Mouse (Mus musculus) retina, embryonic 14.5 days (tissue): Measurements from ENCODE around the gene Foxp1.
A peak's percentile ranks its signal among the peaks of the same experiment; 100 is the strongest.

ENCODE experiments used
- DNase-seq: peaks from one replicate; pipeline ENCODE4 v3.0.0-alpha.2; 2015; ENCODE audit warnings: low spot score

Gene Foxp1

GRCm38 (mm10) chr6:99328146-99328545 is 194.4 kb downstream of the Foxp1 start:
- DNase-seq: no peak

DNA sequence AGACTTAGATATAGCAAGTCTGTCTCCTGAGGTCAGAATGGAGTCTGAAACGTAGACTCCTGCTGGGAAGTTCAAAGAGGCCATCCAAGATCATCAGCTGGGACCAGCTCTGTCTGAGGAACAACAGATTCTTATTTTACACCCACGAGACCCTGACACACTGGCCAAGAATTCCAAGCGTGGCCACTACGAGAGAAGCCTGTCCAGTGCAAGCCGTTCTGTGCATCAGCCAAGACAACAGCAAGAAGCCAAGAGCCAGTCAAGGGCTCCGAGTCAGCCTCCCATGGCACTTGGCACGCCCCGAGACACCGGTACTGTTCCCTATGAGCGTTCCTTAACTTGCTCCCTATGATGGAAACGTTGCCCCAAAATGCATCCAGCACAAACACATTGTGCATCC is 194.8 kb downstream of the Foxp1 start:
- no peak for DNase-seq

GRCm38 (mm10) chr6:99325881-99326280 is 196.6 kb downstream of the Foxp1 start:
- DNase-seq: no peak

- DNase-seq: no peak
Observed at GRCm38 (mm10) chr6:99325461-99325860, 197.1 kb downstream of the Foxp1 start.

DNA sequence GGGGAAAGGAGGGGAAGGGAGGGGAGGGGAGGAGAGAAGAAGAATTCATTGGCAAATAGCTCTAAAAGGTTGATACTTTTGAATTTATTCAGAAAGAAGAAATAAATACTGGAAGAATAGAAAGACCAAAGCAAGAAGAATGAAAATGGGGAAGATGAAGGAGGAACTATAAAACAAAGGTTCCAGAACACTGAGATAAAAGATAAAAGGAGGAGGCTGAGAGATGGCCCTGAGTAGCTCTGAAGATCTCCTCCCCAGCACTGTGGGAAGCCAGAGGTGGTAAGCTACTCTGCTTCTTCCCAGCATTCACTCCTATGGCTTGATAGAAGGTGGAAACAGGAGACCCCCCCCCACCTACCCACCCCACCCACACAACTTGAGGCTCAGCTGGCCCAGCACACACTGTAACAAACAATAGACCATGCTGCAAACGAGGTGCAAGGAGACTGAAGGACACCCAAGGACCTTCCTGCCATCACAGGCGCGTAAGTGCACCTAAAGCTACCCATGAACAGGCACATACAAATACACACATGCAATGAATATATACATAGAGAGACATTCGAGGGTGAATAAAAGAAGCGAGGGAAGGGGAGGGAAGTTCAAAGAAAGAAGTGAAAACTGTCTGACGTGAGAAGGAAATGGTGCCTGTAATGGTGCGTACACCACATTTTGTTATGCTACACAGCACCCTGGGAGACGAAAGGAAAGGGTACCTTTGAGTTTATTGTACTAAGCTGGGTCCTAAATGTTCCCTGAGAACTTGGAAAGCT is 200.2 kb downstream of the Foxp1 start:
- no peak for DNase-seq

DNA sequence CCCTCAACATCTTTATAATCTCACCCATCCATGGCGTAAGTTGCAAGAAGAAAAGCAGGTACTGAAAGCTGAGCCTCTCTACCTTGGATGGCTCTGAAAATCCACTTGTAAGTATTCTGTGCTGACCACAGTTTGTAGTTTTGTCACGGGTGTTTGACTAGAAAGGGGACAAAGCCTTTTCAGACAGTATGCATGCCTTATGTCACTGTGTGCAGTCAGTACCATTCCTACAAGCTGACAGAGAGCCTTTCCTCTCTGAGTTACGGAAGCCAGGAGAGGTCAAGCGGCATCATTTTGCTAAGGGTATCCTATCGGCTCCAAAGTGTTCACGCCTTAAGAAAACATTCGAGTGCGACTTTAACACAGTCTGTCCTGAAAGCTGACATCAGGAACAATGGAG is 202.1 kb downstream of the Foxp1 start:
- no peak for DNase-seq

- peak; percentile 61 for DNase-seq
Observed at GRCm38 (mm10) chr6:99319415-99320405, 202.8 kb downstream of the Foxp1 start.

GRCm38 (mm10) chr6:99314746-99315145 is 207.8 kb downstream of the Foxp1 start:
- no peak for DNase-seq

DNA sequence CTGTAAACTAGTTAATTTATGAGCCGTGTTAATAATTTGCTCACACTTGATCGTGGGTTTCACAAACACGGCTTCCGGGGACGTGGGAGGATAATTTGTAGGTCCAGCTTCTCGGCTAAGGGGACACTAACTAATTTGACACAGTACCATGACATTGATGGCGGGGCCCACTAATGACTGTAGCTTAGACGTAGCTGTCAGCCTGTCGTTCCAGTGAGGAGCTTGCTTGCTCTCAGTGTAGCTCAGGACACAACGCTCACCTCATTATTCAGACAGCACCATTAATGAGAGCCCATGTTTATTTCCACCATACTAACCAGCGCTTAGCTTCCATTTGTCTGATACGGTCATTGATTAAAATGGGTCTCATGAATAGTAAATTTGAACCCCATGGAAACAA is 212.0 kb downstream of the Foxp1 start:
- peak; percentile 35 for DNase-seq

DNA sequence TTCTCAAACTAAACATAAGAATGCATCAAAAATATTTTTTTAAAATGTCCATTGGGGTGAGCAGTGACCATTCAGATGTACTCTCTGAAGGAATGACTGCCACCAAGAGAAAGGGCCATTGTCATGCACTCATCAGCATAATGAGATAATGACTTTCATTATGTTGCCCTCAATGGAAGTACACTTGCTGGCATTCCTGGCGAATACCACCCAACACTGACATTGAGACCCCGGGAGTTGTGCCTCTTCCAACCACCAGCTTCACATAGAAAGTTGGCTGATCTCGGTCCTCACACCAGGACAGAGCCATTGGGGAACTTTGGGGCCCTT is 212.4 kb downstream of the Foxp1 start:
- DNase-seq: peak; percentile 64

DNA sequence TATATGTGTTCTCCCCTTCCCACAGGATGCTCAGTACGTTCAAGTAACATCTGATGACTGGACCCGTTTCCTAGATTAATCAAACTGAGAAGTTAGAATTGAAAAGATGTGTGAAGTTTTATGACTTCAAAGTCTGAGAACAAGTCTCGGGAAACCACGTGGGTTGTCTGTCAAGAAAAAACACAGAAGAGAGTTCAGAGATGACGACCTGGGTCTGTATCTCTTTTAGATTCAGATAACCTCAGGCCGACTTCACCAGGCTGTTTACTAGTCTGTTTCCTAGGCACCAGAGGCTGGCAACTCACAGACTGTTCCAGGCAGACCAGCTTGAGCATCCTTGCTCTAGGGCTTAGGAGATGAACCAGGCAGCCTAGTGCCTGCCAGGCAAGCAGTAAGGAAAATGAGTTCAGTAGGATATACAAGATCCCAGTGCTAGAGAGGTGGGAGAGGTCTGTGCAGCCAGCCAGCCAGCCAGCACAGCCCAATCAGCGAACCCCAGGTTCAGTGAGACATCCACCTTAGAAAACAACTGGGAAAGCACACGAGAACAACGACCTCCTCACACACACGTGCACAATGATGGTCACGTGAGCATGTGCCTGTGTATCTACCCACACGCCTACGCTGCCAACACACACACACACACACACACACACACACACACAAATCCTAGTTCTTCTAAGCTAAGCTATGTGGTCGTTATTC is 212.9 kb downstream of the Foxp1 start:
- DNase-seq: no peak

DNA sequence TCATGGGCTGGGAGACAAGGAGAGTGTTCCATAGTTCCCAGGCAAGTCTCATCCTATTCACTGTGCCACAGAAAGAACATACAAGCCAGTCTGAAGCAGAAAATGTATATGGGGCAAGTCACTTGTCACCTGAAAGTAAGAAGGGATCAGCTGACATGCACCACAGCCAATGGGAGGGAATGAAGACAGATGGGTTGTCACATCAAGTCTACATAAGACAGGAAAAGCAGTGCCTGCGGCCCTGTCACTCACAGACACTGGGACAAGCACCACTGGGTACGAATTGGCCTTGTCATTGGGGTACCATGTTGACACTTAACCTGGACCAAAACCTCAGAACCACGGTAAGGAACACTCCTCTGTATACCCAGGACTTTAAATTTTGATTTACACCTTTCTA is 216.8 kb downstream of the Foxp1 start:
- DNase-seq: no peak

- DNase-seq: no peak
Observed at GRCm38 (mm10) chr6:99305236-99305635, 217.3 kb downstream of the Foxp1 start.

DNA sequence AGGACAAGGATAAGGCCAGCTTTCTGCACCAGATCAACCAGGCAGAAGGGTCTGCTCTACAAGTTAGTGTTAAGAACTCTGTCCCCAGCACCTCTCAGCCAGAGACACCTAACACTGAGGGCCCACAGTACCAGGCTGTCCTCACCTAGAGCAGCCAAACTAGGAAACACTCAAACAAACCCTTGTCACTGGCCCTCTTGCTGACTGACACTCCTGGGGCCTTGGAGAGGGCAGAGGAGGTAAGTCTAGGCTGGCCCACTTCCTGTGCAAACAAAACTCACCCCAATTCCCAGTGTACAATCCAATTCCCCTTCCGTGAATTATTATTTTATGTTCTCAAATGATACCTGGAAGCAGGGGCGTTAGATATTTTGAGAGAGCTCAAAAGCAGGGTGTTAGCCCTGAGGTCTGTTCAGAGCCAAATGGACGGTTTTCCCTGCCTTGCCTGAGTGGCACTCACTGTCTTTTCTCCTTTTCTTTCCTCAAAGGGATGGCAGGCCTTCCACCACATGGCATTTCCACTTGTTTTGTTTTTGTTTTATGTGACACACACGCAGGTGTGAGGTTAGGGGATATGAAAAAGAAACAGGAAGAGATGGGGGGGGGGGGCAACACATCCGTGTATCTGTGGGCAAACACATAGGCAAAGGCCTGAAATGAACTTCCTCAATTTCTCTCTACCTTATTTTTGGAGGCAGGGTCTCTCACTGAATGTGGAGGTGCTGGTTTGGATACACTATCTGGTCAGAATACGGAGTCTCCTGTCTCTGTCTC is 219.7 kb downstream of the Foxp1 start:
- no peak for DNase-seq

- no peak for DNase-seq
Observed at GRCm38 (mm10) chr6:99301923-99302322, 220.6 kb downstream of the Foxp1 start.

DNA sequence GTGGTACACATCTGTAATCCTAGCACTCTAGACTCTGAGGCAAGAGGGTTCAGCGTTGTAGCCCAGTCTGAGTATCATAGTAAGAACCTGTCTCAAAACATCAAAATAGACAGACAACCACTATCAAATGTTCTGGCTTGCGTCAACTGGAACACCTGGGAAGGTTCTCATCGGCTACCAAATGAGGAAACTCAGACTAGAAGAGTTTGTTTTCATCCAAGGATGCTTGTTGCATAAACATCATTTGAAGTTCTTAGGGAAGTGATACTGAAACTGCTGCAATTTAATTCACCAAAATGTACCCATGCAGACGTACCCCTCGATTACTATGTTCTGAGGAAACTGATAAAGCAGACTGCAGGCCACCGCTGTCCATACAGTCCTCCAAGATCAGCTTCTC is 222.3 kb downstream of the Foxp1 start:
- DNase-seq: no peak

DNA sequence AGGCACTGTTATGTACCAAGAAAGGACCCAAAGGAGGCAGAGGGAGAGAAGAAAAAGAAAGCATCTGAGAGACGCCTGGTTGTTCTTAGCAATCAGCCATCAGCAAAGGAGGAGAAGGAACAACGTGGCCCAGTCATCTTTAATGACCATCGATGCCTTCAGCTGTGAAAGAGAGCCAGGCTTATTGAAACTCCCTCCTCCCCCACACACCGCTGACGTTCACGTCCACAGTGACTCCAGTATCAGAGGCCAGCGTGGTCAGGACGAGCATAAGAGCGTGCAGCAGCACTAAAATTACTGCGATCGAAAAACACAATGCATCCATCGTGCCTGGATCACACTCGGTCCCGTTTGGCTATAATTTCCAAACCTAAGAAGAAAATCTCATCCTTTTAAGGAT is 223.3 kb downstream of the Foxp1 start:
- no peak for DNase-seq

GRCm38 (mm10) chr6:99297535-99297934 is 225.0 kb downstream of the Foxp1 start:
- no peak for DNase-seq

DNA sequence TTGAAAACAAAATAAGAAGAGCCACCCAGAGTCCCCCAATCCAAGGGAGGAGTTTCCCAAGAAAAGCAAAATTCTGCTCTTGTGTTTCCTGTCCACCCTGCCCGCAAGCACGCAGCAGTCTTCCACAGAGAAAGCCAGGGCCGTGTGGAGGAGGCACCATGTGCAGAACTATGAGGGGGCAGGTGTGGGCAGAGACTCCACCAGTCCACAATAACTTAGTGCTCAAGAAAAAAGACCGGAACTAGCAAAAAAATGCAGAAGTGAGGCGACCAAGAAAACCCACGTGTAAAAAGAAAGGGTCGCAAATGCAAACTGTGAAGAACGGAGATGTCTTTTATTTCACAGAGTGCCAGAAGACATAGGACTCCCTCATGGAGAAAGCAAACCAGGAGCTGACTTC is 227.0 kb downstream of the Foxp1 start:
- DNase-seq: no peak

DNA sequence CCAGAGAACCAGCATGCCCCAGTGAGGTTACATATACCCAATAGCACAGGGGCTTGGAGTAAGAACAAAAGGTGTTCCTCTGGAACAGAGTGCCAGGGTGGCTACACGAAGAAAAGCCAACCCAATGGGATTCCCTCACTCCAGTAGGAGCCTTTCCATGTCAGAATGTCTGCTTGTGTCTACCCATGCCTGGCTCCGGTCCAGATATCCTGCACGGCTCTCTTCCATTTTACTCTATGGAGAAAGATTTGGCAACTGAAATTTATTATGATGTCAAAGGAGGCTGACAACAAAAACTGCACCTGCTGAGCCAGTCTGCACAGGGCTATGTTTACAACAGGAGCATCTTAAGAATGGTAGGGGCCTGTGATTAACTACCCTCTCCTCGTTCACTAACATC is 233.3 kb downstream of the Foxp1 start:
- no peak for DNase-seq

DNA sequence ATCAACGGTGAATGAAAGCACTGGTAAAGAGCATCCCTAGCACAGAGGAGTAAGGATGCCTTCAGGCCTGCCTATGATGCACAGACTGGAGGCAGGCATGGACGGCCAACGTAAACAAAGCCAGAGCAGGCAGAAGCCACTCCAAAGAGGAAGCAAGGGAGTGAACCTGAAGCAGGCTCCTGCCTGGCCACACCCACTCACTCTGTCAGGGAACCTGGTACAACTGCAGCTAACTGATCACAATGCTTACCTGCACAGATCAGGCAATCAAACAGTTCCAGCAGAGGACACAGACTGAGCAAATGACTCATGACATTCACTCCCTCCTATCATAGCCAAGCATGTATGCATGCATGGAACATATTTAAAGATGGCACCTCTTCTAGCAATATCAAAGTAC is 237.5 kb downstream of the Foxp1 start:
- DNase-seq: no peak

GRCm38 (mm10) chr6:99284019-99284418 is 238.5 kb downstream of the Foxp1 start:
- no peak for DNase-seq
